Mouse (Mus musculus): ENCODE measurements at regions not wholly inside any gene's neighbourhood (a gene's known extent, or its start where the extent isn't known, plus 50 kb on each side); places are given as distances from the start of the nearest gene placed in this dataset.
"Not testable (repeated sequence)": the region's sequence is repeated elsewhere in the genome, so short reads cannot be mapped to it uniquely, and the experiment has no call there.

- Histone ChIP-seq H3K9me3 (ENCODE audit: control insufficient read depth, low read length) (no peaks in the 10 kb centered on the region), H3K27me3 (ENCODE audit: control insufficient read depth, insufficient read depth, low read length) (no peaks in the 10 kb centered on the region), H3K4me1 (ENCODE audit: control insufficient read depth, insufficient read depth, low read length) (no peaks in the 10 kb centered on the region), H3K36me3 (ENCODE audit: control insufficient read depth, insufficient read depth, low read length) (no peaks in the 10 kb centered on the region), H3K4me2 (ENCODE audit: low read depth) (peak overlapping the region; percentile 47), H3K9ac (ENCODE audit: low read length) (peak overlapping the region; percentile 42; the same call in 1 of the 2 replicates), H3K4me3 (ENCODE audit: low read depth, low read length) (peak overlapping the region; percentile 21), H3K27ac (ENCODE audit: low read depth, low read length) (no peak overlapping the region)
- DNase-seq (ENCODE audit: low spot score) (peak; percentile 79), ATAC-seq (ENCODE audit: insufficient read depth, low FRiP score, low TSS enrichment) (peak; percentile 94)
- 10% methylated on average over 18 of the region's 18 CpGs for WGBS
Observed at GRCm38 (mm10) chr9:88241203-88241995, 85.6 kb upstream of the Nt5e start.

- Histone ChIP-seq H3K4me1 (ENCODE audit: control insufficient read depth, insufficient read depth, low read length) (no peaks in the 10 kb centered on the region), H3K27me3 (ENCODE audit: control insufficient read depth, insufficient read depth, low read length) (no peaks in the 10 kb centered on the region), H3K36me3 (ENCODE audit: control insufficient read depth, insufficient read depth, low read length) (no peaks in the 10 kb centered on the region), H3K9ac (ENCODE audit: low read length) (no peak overlapping the region), H3K4me3 (ENCODE audit: low read depth, low read length) (no peak overlapping the region), H3K9me3 (ENCODE audit: control insufficient read depth, low read length) (no peaks in the 10 kb centered on the region), H3K27ac (ENCODE audit: low read depth, low read length) (no peak overlapping the region), H3K4me2 (ENCODE audit: low read depth) (no peak overlapping the region)
- 83% methylated on average over 7 of the region's 7 CpGs for WGBS
- ATAC-seq (ENCODE audit: insufficient read depth, low FRiP score, low TSS enrichment) (no peak), DNase-seq (ENCODE audit: low spot score) (no peak)
Observed at GRCm38 (mm10) chr9:88242530-88242929, 84.5 kb upstream of the Nt5e start.

GRCm38 (mm10) chr9:88244492-88244891, 82.5 kb upstream of the Nt5e start:
- Histone ChIP-seq H3K27me3 (ENCODE audit: control insufficient read depth, insufficient read depth, low read length) (no peaks in the 10 kb centered on the region), H3K36me3 (ENCODE audit: control insufficient read depth, insufficient read depth, low read length) (no peaks in the 10 kb centered on the region), H3K27ac (ENCODE audit: low read depth, low read length) (no peak overlapping the region), H3K9ac (ENCODE audit: low read length) (no peak overlapping the region), H3K9me3 (ENCODE audit: control insufficient read depth, low read length) (no peaks in the 10 kb centered on the region), H3K4me3 (ENCODE audit: low read depth, low read length) (no peak overlapping the region), H3K4me2 (ENCODE audit: low read depth) (no peak overlapping the region), H3K4me1 (ENCODE audit: control insufficient read depth, insufficient read depth, low read length) (no peaks in the 10 kb centered on the region)
- DNase-seq (ENCODE audit: low spot score) (no peak), ATAC-seq (ENCODE audit: insufficient read depth, low FRiP score, low TSS enrichment) (no peak)
- WGBS = 83% methylated on average over 3 of the region's 3 CpGs

- 77% methylated on average over 7 of the region's 7 CpGs for WGBS
- Histone ChIP-seq H3K27ac (ENCODE audit: low read depth, low read length) (no peak overlapping the region), H3K36me3 (ENCODE audit: control insufficient read depth, insufficient read depth, low read length) (no peaks in the 10 kb centered on the region), H3K4me2 (ENCODE audit: low read depth) (no peak overlapping the region), H3K9me3 (ENCODE audit: control insufficient read depth, low read length) (no peaks in the 10 kb centered on the region), H3K9ac (ENCODE audit: low read length) (no peak overlapping the region), H3K4me3 (ENCODE audit: low read depth, low read length) (no peak overlapping the region), H3K27me3 (ENCODE audit: control insufficient read depth, insufficient read depth, low read length) (no peaks in the 10 kb centered on the region), H3K4me1 (ENCODE audit: control insufficient read depth, insufficient read depth, low read length) (no peaks in the 10 kb centered on the region)
- no peak for DNase-seq (ENCODE audit: low spot score)
- no peak for ATAC-seq (ENCODE audit: insufficient read depth, low FRiP score, low TSS enrichment)
Observed at GRCm38 (mm10) chr9:88255948-88256347, 71.0 kb upstream of the Nt5e start.

- no peaks in the 10 kb centered on the region for H3K27me3 ChIP-seq (ENCODE audit: control insufficient read depth, insufficient read depth, low read length)
- no peak for DNase-seq (ENCODE audit: low spot score)
- no peak overlapping the region for H3K4me2 ChIP-seq (ENCODE audit: low read depth)
- no peak overlapping the region for H3K9ac ChIP-seq (ENCODE audit: low read length)
- no peak overlapping the region for H3K4me3 ChIP-seq (ENCODE audit: low read depth, low read length)
- no peak overlapping the region for H3K27ac ChIP-seq (ENCODE audit: low read depth, low read length)
- no peaks in the 10 kb centered on the region for H3K36me3 ChIP-seq (ENCODE audit: control insufficient read depth, insufficient read depth, low read length)
- ATAC-seq (ENCODE audit: insufficient read depth, low FRiP score, low TSS enrichment) = no peak
- H3K9me3 ChIP-seq (ENCODE audit: control insufficient read depth, low read length) = no peaks in the 10 kb centered on the region
- 88% methylated on average over 4 of the region's 4 CpGs for WGBS
- H3K4me1 ChIP-seq (ENCODE audit: control insufficient read depth, insufficient read depth, low read length) = no peaks in the 10 kb centered on the region
Observed at GRCm38 (mm10) chr9:88259627-88260026, 67.4 kb upstream of the Nt5e start.

GRCm38 (mm10) chr9:88260072-88260635, 66.8 kb upstream of the Nt5e start:
- H3K27ac ChIP-seq (ENCODE audit: low read depth, low read length) = no peak overlapping the region
- 72% methylated on average over 2 of the region's 2 CpGs for WGBS

GRCm38 (mm10) chr9:88262461-88262860, 64.5 kb upstream of the Nt5e start:
- 73% methylated on average over 3 of the region's 3 CpGs for WGBS
- Histone ChIP-seq H3K36me3 (ENCODE audit: control insufficient read depth, insufficient read depth, low read length) (no peaks in the 10 kb centered on the region), H3K4me3 (ENCODE audit: low read depth, low read length) (no peak overlapping the region), H3K27ac (ENCODE audit: low read depth, low read length) (no peak overlapping the region), H3K4me2 (ENCODE audit: low read depth) (no peak overlapping the region), H3K27me3 (ENCODE audit: control insufficient read depth, insufficient read depth, low read length) (no peaks in the 10 kb centered on the region), H3K9ac (ENCODE audit: low read length) (no peak overlapping the region), H3K4me1 (ENCODE audit: control insufficient read depth, insufficient read depth, low read length) (no peaks in the 10 kb centered on the region), H3K9me3 (ENCODE audit: control insufficient read depth, low read length) (no peaks in the 10 kb centered on the region)
- DNase-seq (ENCODE audit: low spot score) = no peak
- ATAC-seq (ENCODE audit: insufficient read depth, low FRiP score, low TSS enrichment) = no peak

More at GRCm38 (mm10) chr9:88260072-88260635, 66.8 kb upstream of the Nt5e start:
- Histone ChIP-seq H3K4me2 (ENCODE audit: low read depth) (no peak overlapping the region), H3K27me3 (ENCODE audit: control insufficient read depth, insufficient read depth, low read length) (no peaks in the 10 kb centered on the region), H3K4me3 (ENCODE audit: low read depth, low read length) (no peak overlapping the region), H3K9ac (ENCODE audit: low read length) (no peak overlapping the region), H3K36me3 (ENCODE audit: control insufficient read depth, insufficient read depth, low read length) (no peaks in the 10 kb centered on the region), H3K4me1 (ENCODE audit: control insufficient read depth, insufficient read depth, low read length) (no peaks in the 10 kb centered on the region), H3K9me3 (ENCODE audit: control insufficient read depth, low read length) (no peaks in the 10 kb centered on the region)
- no peak for DNase-seq (ENCODE audit: low spot score)
- ATAC-seq (ENCODE audit: insufficient read depth, low FRiP score, low TSS enrichment) = no peak

GRCm38 (mm10) chr9:88266346-88266745, 60.7 kb upstream of the Nt5e start:
- H3K4me2 ChIP-seq (ENCODE audit: low read depth); H3K27ac ChIP-seq (ENCODE audit: low read depth, low read length); H3K36me3 ChIP-seq (ENCODE audit: control insufficient read depth, insufficient read depth, low read length); ATAC-seq (ENCODE audit: insufficient read depth, low FRiP score, low TSS enrichment); H3K9me3 ChIP-seq (ENCODE audit: control insufficient read depth, low read length); H3K4me3 ChIP-seq (ENCODE audit: low read depth, low read length); H3K9ac ChIP-seq (ENCODE audit: low read length); H3K27me3 ChIP-seq (ENCODE audit: control insufficient read depth, insufficient read depth, low read length); H3K4me1 ChIP-seq (ENCODE audit: control insufficient read depth, insufficient read depth, low read length); DNase-seq (ENCODE audit: low spot score): not testable (repeated sequence)
- whole genome bisulfite sequencing = 88% methylated on average over 1 of the region's 1 CpGs

GRCm38 (mm10) chr9:88268811-88269210, 58.2 kb upstream of the Nt5e start:
- WGBS = 89% methylated on average over 2 of the region's 2 CpGs
- H3K9ac ChIP-seq (ENCODE audit: low read length) = no peak overlapping the region

More at GRCm38 (mm10) chr9:88268811-88269210, 58.2 kb upstream of the Nt5e start:
- Histone ChIP-seq H3K27ac (ENCODE audit: low read depth, low read length) (no peak overlapping the region), H3K27me3 (ENCODE audit: control insufficient read depth, insufficient read depth, low read length) (no peaks in the 10 kb centered on the region), H3K4me1 (ENCODE audit: control insufficient read depth, insufficient read depth, low read length) (no peaks in the 10 kb centered on the region), H3K9me3 (ENCODE audit: control insufficient read depth, low read length) (no peaks in the 10 kb centered on the region), H3K4me3 (ENCODE audit: low read depth, low read length) (no peak overlapping the region), H3K36me3 (ENCODE audit: control insufficient read depth, insufficient read depth, low read length) (no peaks in the 10 kb centered on the region), H3K4me2 (ENCODE audit: low read depth) (no peak overlapping the region)
- DNase-seq (ENCODE audit: low spot score) (no peak), ATAC-seq (ENCODE audit: insufficient read depth, low FRiP score, low TSS enrichment) (no peak)

Measured in neural tube, embryonic 11.5 days (tissue).